Mouse (Mus musculus) small intestine, adult 2 months (tissue): ENCODE measurements around the gene Washc3. TPM values are rescaled to one million over a fixed set of nuclear protein-coding genes. Genes with fewer than 3 reads are reported as not detected.

Source experiments
- H3K27ac ChIP-seq: fragments of 200-500 bp; 2 replicates; pipeline ENCODE4 v1.5.1; 2012; ENCODE audit warnings: low read depth, low read length, control low read depth, inconsistent platforms; ENCODE audit not compliant: insufficient read depth
- H3K27me3 ChIP-seq: fragments of 200-500 bp; 2 replicates; pipeline ENCODE4 v1.6.1; 2012; ENCODE audit warnings: mild to moderate bottlenecking, moderate library complexity, low read length, inconsistent platforms; ENCODE audit not compliant: control insufficient read depth, insufficient read depth
- H3K36me3 ChIP-seq: fragments of 200-500 bp; 2 replicates; pipeline ENCODE4 v1.6.1; 2012; ENCODE audit warnings: mild to moderate bottlenecking, low read length, control low read depth, inconsistent platforms; ENCODE audit not compliant: control insufficient read depth, insufficient read depth
- H3K4me1 ChIP-seq: fragments of 200-500 bp; 2 replicates; pipeline ENCODE4 v1.6.1; 2012; ENCODE audit warnings: low read length, inconsistent platforms, mixed read lengths; ENCODE audit not compliant: control insufficient read depth, insufficient read depth, insufficient read length
- H3K4me3 ChIP-seq: fragments of 200-500 bp; 2 replicates; pipeline ENCODE4 v1.5.1; 2012; ENCODE audit warnings: low read depth, mild to moderate bottlenecking, control low read depth, inconsistent platforms, low read length, moderate library complexity
- CTCF ChIP-seq: fragments of 200-500 bp; IDR thresholded peaks from 2 replicates; pipeline ENCODE4 v1.5.1; 2012; ENCODE audit warnings: low read depth, mild to moderate bottlenecking, control low read depth, inconsistent platforms, low read length, moderate library complexity, mixed read lengths; ENCODE audit not compliant: insufficient replicate concordance, insufficient read length; ENCODE audit errors: extremely low read depth
- POLR2A ChIP-seq: fragments of 200-500 bp; IDR thresholded peaks from 2 replicates; pipeline ENCODE4 v1.6.1; 2012; ENCODE audit warnings: low read depth, mild to moderate bottlenecking, control low read depth, inconsistent platforms, low read length, moderate library complexity
- WGBS: fragments of 180-500 bp; shearing (Covaris S2); methylation state at CpG from one replicate; pipeline ENCODE4 v1.1.7; 2018; 5-methylcytosine and 5-hydroxymethylcytosine counted together
- polyA plus RNA-seq: library from polyadenylated mRNA; depleted of rRNA; stranded (reverse); fragments of >200 nt; gene quantifications from 2 replicates; pipeline ENCODE4 v1.2.3, GENCODE M21; 2012

The Washc3 gene
- polyA plus RNA-seq, 1 experiment: 9.4 TPM

DNA sequence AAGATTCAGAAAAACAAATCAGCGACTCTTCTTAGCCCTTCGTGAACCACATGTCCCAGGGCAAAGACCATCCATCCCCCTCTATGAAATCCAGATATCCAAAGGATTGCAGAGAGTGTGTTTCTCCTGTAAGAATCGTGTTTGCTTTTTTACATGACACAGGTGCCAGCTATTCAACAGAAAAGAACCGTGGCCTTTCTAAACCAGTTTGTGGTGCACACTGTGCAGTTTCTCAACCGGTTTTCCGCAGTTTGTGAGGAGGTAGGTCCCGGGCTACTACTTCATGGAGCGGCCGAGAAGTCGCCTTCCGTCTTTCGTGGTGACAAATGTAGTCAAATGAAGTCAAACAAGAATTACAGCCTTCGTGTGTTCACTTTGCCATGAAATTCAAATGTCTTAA lies 757 bp downstream of the Washc3 start:
- TF ChIP-seq CTCF (no peak), POLR2A (no peak)
- WGBS: 64% methylated on average over 13 of the region's 13 CpGs
- H3K4me1 ChIP-seq: peaks cover 6% of the 10 kb centered on the region; the same call in 1 of the 2 replicates
- peak overlapping the region; percentile 18; the same call in 1 of the 2 replicates for H3K27ac ChIP-seq
- no peaks in the 10 kb centered on the region for H3K27me3 ChIP-seq
- H3K36me3 ChIP-seq: peaks cover 8% of the 10 kb centered on the region
- H3K4me3 ChIP-seq: peak overlapping the region; percentile 87

DNA sequence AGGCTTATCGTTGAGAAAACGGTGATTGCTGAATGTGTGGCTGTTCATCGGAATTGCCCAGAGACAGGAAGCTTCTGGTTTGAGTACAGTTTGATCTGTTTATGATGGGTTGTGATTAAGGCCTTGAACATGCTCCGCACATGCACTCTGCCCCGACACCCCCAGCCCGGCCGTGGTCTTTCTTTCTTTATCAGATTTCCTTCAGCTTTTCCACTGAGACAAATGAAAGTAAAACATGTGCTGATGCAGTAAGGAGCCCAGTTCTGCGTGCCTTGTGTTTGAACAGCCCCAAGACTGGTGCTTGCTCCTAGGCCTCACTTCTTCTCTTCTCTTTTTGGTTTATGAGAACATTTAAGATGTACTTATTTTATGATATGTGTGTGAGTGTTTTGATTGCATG lies 1.7 kb downstream of the Washc3 start:
- Histone ChIP-seq H3K27ac (no peak overlapping the region), H3K4me1 (peaks cover 6% of the 10 kb centered on the region; the same call in 1 of the 2 replicates), H3K4me3 (no peak overlapping the region), H3K36me3 (peaks cover 8% of the 10 kb centered on the region), H3K27me3 (no peaks in the 10 kb centered on the region)
- TF ChIP-seq POLR2A: no peak
- TF ChIP-seq CTCF: no peak
- WGBS: 83% methylated on average over 8 of the region's 8 CpGs

DNA sequence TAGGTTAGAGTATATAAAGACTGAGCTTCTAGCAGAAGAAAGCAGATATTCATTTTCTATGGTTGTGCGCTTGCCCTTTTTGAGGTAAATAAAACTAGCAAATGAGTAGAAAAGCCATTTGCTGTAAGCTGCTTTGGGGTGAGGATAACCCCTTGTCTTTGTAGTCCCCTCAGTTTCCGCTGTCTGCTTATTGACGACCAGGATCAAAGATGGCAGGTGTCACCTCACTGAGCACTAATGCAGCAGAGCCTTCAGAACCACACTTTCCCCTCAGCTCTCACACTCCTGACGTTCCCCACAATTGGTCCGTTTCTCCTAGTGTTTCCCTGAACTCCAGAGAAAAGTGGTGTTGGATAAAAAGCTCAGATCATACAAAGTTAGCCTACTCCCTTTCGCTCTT lies 2.3 kb downstream of the Washc3 start:
- Histone ChIP-seq H3K4me1 (peaks cover 6% of the 10 kb centered on the region; the same call in 1 of the 2 replicates), H3K27me3 (no peaks in the 10 kb centered on the region), H3K36me3 (peaks cover 8% of the 10 kb centered on the region), H3K27ac (no peak overlapping the region), H3K4me3 (no peak overlapping the region)
- TF ChIP-seq POLR2A (no peak), CTCF (no peak)
- WGBS: 97% methylated on average over 6 of the region's 6 CpGs

DNA sequence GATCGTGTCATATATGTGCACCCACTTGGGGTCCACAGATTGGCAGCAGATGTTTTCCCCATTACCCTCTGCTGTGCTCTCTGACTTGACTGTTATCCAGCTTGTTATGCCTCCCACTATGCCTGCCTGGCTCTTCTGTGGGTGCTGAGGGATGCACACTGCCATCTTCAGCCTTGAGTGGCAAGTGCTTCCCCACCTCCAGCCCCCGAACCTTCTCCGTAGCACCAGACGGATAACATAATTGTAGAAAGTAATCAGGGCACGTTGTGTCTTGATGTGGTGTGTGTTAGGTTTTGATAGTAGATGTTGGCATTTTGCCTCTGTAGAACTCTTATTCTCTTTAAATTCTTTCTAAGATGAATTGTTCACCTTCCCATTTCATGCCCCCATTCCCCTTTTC lies 11.8 kb downstream of the Washc3 start:
- TF ChIP-seq POLR2A (no peak), CTCF (no peak)
- Histone ChIP-seq H3K4me3 (no peak overlapping the region), H3K4me1 (no peaks in the 10 kb centered on the region), H3K27ac (no peak overlapping the region), H3K36me3 (peaks cover 7% of the 10 kb centered on the region), H3K27me3 (no peaks in the 10 kb centered on the region)
- WGBS: 94% methylated on average over 5 of the region's 5 CpGs

DNA sequence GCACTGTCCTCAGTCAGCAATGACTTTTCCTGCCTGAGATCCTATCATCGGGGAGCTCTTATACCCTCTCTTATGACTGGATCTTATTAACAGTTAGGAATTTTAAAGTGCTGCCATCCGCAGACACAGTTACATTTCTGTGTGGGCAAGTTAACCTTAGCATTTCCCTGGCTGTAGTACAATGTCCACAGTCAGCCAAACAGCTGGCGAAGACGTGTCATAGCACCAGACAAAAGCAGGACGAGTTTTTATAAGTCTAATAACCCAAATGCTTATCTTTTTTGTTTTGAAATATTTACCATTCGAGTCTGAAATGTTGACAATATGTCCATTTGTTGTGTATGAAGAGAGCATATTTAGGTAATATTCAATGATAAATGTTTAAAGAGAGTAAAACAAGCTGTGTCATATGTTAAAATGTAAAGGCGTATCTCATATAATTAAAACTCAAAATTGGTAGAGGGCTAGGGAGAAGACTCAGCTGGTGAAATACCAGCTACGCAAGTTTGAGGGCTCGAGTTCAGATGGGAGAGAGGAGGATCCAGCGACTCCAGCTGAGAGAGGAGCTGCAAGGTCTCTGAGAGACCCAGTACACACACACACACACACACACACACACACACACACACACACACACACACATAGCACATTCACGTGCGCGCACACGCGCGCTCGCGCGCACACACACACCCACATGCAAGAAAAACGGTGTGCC lies 14.1 kb downstream of the Washc3 start:
- H3K27me3 ChIP-seq: no peaks in the 10 kb centered on the region
- WGBS: 89% methylated on average over 20 of the region's 20 CpGs
- H3K27ac ChIP-seq: no peak overlapping the region
- H3K4me3 ChIP-seq: no peak overlapping the region
- peaks cover 15% of the 10 kb centered on the region for H3K36me3 ChIP-seq
- no peaks in the 10 kb centered on the region for H3K4me1 ChIP-seq
- TF ChIP-seq CTCF (no peak), POLR2A (no peak)

DNA sequence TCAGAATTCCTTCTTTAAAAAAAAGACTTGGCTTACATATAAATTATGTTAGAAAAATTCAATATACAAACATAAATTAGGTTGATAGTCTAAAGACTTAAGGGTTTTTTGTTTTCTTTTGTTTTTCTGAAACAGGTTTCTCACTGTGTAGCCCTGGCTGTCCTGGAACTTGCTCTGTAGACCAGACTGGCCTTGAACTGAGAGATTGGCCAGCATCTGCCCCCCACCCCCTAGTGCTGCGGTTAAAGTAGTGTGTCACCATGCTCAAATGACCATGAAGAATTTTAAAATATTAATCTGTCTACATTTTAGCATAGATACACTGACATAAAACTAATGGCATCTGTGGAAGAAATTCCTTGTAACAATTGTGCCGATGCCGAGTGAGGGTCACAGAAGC lies 17.3 kb downstream of the Washc3 start:
- 99% methylated on average over 3 of the region's 3 CpGs for WGBS
- Histone ChIP-seq H3K36me3 (peaks cover 31% of the 10 kb centered on the region), H3K27ac (no peak overlapping the region), H3K27me3 (no peaks in the 10 kb centered on the region), H3K4me3 (no peak overlapping the region), H3K4me1 (no peaks in the 10 kb centered on the region)
- TF ChIP-seq POLR2A (no peak), CTCF (no peak)

DNA sequence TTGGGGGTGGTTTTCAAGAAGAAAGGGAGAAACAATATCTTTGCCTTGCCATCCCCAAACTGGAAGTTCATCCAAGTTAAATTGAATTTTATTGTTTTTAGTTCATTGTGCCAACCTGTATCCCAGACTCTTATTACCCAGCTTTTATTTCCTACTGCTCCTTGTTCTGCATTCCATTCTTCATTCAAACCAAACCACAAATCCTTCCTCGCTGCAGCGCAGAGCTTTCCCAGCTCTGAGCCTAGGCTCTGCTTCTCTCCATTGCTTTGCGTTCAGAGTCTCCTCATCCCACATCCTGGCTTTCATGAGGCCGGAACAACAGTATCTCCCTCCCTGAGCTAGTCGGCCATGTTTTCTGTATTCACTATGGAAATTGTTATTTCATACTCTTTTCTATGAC lies 20.8 kb downstream of the Washc3 start:
- TF ChIP-seq POLR2A (no peak), CTCF (no peak)
- 96% methylated on average over 5 of the region's 5 CpGs for WGBS
- H3K27ac ChIP-seq: no peak overlapping the region
- H3K4me1 ChIP-seq: no peaks in the 10 kb centered on the region
- H3K36me3 ChIP-seq: peaks cover 37% of the 10 kb centered on the region
- H3K27me3 ChIP-seq: no peaks in the 10 kb centered on the region
- no peak overlapping the region for H3K4me3 ChIP-seq
